Mouse (Mus musculus) liver, embryonic 15.5 days (tissue): ENCODE results near the gene Oas1g. TPM values are rescaled to one million over a fixed set of nuclear protein-coding genes. Genes with fewer than 3 reads are reported as not detected.
A peak's percentile ranks its signal among the peaks of the same experiment; 100 is the strongest.
"Not testable (repeated sequence)": the region's sequence is repeated elsewhere in the genome, so short reads cannot be mapped to it uniquely, and the experiment has no call there.

Experiments
- ATAC-seq: fragments of 200-750 bp; cut with Nextera tagmentation; 2 replicates; pipeline ENCODE4 v1.8.0; 2017; ENCODE audit warnings: moderate number of reproducible peaks, mild to moderate bottlenecking, moderate library complexity; ENCODE audit not compliant: insufficient read depth
- H3K27ac ChIP-seq: fragments of 300-500 bp; sonication (generic); replicated peaks from 2 replicates; pipeline ENCODE4 v1.5.1; 2015; ENCODE audit warnings: mild to moderate bottlenecking, inconsistent platforms
- H3K27me3 ChIP-seq: fragments of 300-500 bp; sonication (generic); 2 replicates; pipeline ENCODE4 v1.6.1; 2015; ENCODE audit warnings: mild to moderate bottlenecking, inconsistent platforms
- H3K36me3 ChIP-seq: fragments of 300-500 bp; sonication (generic); replicated peaks from 2 replicates; pipeline ENCODE4 v1.6.1; 2015; ENCODE audit warnings: moderate library complexity, mild to moderate bottlenecking, inconsistent platforms
- H3K4me1 ChIP-seq: fragments of 300-500 bp; sonication (generic); replicated peaks from 2 replicates; pipeline ENCODE4 v1.6.1; 2015; ENCODE audit warnings: inconsistent platforms
- H3K4me2 ChIP-seq: fragments of 300-500 bp; sonication (generic); 2 replicates; pipeline ENCODE4 v1.6.1; 2015; ENCODE audit warnings: moderate library complexity, mild to moderate bottlenecking, inconsistent platforms
- H3K4me3 ChIP-seq: fragments of 300-500 bp; sonication (generic); replicated peaks from 2 replicates; pipeline ENCODE4 v1.5.1; 2015; ENCODE audit warnings: mild to moderate bottlenecking, inconsistent platforms
- H3K9ac ChIP-seq: fragments of 300-500 bp; sonication (generic); 2 replicates; pipeline ENCODE4 v1.6.1; 2015; ENCODE audit warnings: moderate library complexity, mild to moderate bottlenecking, inconsistent platforms
- H3K9me3 ChIP-seq: fragments of 300-500 bp; sonication (generic); replicated peaks from 2 replicates; pipeline ENCODE4 v1.6.1; 2016; ENCODE audit warnings: inconsistent platforms
- WGBS: fragments of 180-500 bp; shearing (Covaris S2); methylation state at CpG from one replicate; pipeline ENCODE4 v1.1.7; 2015; ENCODE audit warnings: mixed read lengths; ENCODE audit not compliant: insufficient replicate concordance; 5-methylcytosine and 5-hydroxymethylcytosine counted together
- polyA plus RNA-seq: library from polyadenylated mRNA; unstranded; fragments of >200 nt; fragmentation: Nextera tagmentation; extraction: Ambion mirVana; gene quantifications from 2 replicates; pipeline ENCODE4 v1.2.1, GENCODE M21; 2015

The Oas1g gene
- polyA plus RNA-seq = 0.81 and 1.1 TPM in 2 replicates

DNA sequence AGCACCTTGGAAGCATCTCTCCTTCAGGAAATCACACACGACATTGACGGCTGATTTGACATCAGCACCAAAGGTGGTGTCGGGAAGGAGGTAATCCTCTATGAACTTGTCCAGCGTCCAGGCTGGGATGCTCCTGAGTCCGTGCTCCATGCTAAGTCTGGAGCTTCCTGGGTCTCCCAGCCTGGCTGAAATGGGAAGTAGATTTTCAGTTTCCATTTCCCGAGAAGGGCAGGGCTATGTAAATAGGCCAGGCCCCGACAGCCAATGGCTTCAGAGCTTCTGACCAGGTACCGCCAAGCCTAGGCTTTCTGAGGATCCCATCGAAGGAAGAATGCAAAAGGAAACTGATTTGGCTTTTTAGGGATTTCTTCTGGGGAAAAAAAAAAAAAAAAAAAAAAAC is at the start of gene Oas1g:
TSS of gene Oas1g (minus strand) at position 201 of the 400 bp plus-strand sequence.
- H3K4me1 ChIP-seq, H3K27me3 ChIP-seq, H3K9me3 ChIP-seq, H3K27ac ChIP-seq, H3K9ac ChIP-seq, H3K4me3 ChIP-seq, ATAC-seq, H3K4me2 ChIP-seq, H3K36me3 ChIP-seq: not testable (repeated sequence)
- WGBS = 10% methylated on average over 6 of the region's 9 CpGs

DNA sequence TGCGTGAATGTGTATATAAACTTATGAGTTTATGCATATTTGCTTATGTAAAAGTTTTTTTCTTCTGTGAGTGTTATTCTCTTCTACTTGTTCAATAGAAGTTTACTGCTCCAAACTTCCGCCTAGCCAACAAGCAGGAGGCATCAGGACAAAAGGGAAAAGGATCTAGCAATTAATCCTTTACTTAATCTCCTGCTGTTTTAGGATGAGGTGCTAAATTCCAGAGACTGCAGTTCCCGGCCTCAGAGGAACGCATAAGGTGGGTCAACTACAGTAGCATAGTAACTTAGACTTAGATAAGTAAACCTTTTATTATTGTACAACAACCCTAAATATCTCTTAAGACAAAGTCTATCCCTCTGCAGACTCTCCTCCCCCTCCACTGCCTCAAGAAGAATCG is 46.6 kb upstream of the Oas1g start:
- Histone ChIP-seq H3K36me3 (no peaks in the 10 kb centered on the region), H3K9me3 (no peaks in the 10 kb centered on the region), H3K27me3 (no peaks in the 10 kb centered on the region), H3K9ac (no peak overlapping the region), H3K27ac (no peak overlapping the region), H3K4me2 (no peak overlapping the region), H3K4me1 (no peaks in the 10 kb centered on the region), H3K4me3 (no peak overlapping the region)
- ATAC-seq = no peak
- 26% methylated on average over 5 of the region's 5 CpGs for WGBS

DNA sequence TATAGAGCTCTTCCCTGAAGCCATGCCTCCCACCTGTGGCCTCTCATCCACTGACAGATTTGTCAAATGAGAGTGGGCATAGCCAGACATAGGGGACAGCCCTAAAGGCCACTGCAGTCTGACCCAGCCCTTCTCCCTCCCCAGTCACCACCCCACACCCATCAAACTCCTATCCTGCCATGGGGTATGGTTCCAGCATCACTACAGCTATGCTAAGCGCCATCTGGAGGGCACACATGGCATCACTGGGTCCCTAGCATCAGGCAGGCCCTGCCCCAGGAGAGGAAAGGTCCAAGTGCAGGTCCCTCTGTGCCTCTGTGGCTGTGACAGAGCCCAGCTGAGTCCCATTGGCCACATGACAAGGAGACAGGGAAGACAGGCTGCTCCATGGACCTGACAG is 39.6 kb upstream of the Oas1g start:
- 5% methylated on average over 1 of the region's 1 CpGs for WGBS
- H3K36me3 ChIP-seq = no peaks in the 10 kb centered on the region
- H3K4me2 ChIP-seq = no peak overlapping the region
- no peak overlapping the region for H3K4me3 ChIP-seq
- no peak overlapping the region for H3K27ac ChIP-seq
- no peaks in the 10 kb centered on the region for H3K4me1 ChIP-seq
- no peaks in the 10 kb centered on the region for H3K9me3 ChIP-seq
- no peak overlapping the region for H3K9ac ChIP-seq
- H3K27me3 ChIP-seq = no peaks in the 10 kb centered on the region
- ATAC-seq = no peak

DNA sequence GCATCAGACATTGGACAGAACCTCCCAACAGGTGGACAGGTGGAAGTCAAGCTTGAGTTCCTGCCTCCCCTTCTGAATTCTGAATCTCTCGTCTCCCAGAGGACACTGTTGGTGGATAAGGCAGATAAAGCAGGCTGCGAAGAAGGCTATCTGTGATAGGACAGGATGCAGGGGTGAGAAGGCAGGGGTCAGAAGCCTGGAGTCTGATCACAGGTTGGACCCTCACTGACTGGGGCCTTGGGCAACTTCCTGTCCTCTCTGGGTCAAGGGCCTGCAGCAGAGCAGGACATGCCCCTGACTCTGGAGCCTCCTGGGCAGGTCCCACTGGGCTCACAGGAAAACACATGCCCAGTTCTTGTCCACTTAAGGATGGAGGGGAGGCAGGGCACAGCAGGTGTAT is 38.9 kb upstream of the Oas1g start:
- not testable (repeated sequence) for H3K27me3 ChIP-seq, ATAC-seq, H3K36me3 ChIP-seq, H3K4me3 ChIP-seq, H3K9me3 ChIP-seq, H3K27ac ChIP-seq, H3K9ac ChIP-seq, H3K4me1 ChIP-seq, H3K4me2 ChIP-seq
- 32% methylated on average over 2 of the region's 2 CpGs for WGBS

DNA sequence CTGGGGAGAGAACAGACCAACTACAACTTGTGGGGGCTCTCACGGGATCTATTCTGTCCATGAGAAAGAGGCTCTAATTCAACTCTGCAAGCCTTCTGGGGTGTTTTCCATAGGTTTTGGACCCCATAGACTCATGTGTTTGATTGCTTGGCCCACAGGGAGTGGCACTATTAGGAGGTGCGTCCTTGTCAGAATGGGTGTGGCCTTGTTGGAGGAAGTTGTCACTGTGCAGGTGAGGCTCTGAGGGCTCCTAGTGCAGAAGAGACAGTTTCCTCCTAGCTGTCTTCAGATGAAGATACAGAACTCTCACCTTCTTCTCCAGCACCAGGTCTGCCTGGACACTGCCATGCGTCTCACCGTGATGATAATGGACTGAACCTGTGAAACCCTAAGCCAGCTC is 37.1 kb upstream of the Oas1g start:
- H3K4me2 ChIP-seq, H3K36me3 ChIP-seq, H3K9me3 ChIP-seq, H3K27ac ChIP-seq, H3K27me3 ChIP-seq, ATAC-seq, H3K4me1 ChIP-seq, H3K9ac ChIP-seq, H3K4me3 ChIP-seq: not testable (repeated sequence)
- 69% methylated on average over 4 of the region's 4 CpGs for WGBS

DNA sequence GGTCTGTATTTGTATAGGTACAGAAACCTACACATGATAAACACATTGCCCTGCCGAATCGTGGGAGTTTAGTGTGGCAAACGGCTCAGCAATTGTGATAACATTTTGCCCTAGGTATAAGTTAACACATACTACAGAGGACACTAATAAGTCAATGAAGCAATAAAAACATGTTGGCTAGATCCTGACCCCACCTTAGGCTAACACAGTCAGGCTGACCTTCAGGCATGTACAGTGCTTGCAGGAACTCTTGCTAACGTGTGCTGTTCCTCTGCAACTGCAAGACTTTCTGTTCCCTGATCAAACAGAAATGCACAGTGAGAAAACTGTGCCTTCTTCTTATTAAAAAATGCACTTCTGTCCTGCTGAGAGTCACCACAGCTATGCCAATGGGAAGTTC is 36.6 kb upstream of the Oas1g start:
- Histone ChIP-seq H3K9me3 (no peaks in the 10 kb centered on the region), H3K9ac (no peak overlapping the region), H3K27ac (no peak overlapping the region), H3K4me2 (no peak overlapping the region), H3K4me1 (no peaks in the 10 kb centered on the region), H3K4me3 (no peak overlapping the region), H3K27me3 (no peaks in the 10 kb centered on the region), H3K36me3 (no peaks in the 10 kb centered on the region)
- 48% methylated on average over 4 of the region's 4 CpGs for WGBS
- ATAC-seq = no peak

DNA sequence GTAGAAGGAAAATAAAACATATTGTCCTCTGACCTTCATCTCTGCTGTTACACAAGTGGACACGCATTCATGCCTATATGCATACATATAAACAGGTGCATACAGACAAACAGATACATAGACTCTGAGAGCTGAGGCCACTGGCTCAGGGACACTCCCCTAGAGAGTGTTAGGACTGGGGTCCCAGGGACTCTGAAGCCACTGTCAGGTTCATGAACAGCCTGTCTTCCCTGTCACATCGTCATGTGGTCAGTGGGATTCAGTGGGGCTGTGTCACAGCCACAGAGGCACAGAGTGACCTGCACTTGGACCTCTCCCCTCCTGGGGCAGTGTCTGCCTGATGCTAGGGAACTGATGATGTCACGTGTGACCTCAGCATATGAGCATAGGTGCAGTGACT is 32.9 kb upstream of the Oas1g start:
- H3K4me1 ChIP-seq = no peaks in the 10 kb centered on the region
- no peak for ATAC-seq
- no peak overlapping the region for H3K9ac ChIP-seq
- H3K4me3 ChIP-seq = no peak overlapping the region
- H3K36me3 ChIP-seq = no peaks in the 10 kb centered on the region
- no peak overlapping the region for H3K4me2 ChIP-seq
- 42% methylated on average over 3 of the region's 3 CpGs for WGBS
- no peaks in the 10 kb centered on the region for H3K27me3 ChIP-seq
- no peaks in the 10 kb centered on the region for H3K9me3 ChIP-seq
- no peak overlapping the region for H3K27ac ChIP-seq

DNA sequence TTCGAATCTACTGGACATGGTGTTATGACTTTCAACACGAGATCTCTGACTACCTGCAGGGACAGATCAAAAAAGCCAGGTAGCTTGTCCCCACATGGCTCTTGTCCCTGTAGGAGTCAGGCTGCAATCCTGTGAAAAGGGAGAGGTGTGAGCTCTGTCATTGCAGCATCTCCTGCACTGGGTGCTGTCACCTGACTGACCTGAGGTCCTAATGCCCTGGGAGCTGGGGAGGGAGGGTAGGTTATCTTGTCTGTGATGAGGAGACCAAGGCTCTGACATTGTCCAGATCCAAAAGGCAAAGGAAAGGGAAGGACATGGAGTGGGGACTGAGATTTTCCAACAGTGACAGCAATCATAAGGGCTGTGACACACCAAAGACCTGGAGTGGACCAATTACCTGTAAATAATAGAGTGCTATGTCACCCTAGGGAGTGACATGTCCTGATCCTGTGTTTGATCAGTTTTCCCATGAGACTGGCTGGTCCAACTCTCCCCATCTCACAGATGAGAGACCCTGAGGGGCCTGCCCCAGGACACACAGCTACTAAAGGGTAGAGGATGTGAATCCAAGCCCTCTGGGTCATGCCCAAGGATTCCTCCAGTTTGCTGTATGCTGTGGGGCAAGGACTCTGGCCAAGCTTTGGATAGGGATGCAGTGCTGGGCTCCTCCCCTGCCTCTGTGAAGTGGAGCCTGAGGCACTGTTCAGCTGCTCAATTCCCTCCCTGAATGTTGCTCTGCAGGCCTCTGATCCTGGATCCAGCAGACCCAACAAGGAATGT is 31.9 kb upstream of the Oas1g start:
- WGBS = 43% methylated on average over 2 of the region's 2 CpGs
- not testable (repeated sequence) for H3K36me3 ChIP-seq, H3K4me1 ChIP-seq

DNA sequence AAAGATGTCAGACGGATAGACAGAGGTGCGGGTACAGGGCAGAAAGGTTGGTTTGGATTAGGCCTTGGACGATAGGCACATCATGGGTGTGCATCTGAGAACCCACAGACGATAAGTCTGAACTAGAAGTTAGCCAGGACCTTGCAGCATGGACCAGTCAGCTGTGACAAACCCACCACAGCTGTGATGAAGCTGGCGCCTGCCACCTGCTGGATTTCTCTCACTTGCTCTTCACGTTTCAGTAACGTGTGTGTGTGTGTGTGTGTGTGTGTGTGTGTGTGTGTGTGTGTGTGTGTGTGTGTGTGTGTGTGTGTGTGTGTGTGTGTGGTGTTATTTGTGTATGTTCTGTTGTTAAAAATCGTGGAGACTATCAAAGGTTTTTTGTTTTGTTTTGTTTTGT is 26.8 kb upstream of the Oas1g start, which contains the start of gene Oas1d:
TSS of gene Oas1d (plus strand) at position 333 of the 400 bp plus-strand sequence.
- not testable (repeated sequence) for ATAC-seq, H3K27ac ChIP-seq, H3K4me1 ChIP-seq, H3K9ac ChIP-seq, H3K9me3 ChIP-seq, H3K4me3 ChIP-seq, H3K27me3 ChIP-seq, H3K4me2 ChIP-seq, H3K36me3 ChIP-seq
- WGBS = 41% methylated on average over 8 of the region's 8 CpGs

More for the DNA sequence above, 31.9 kb upstream of the Oas1g start:
- H3K4me3 ChIP-seq, ATAC-seq, H3K27me3 ChIP-seq, H3K9ac ChIP-seq, H3K27ac ChIP-seq, H3K9me3 ChIP-seq, H3K4me2 ChIP-seq: not testable (repeated sequence)

DNA sequence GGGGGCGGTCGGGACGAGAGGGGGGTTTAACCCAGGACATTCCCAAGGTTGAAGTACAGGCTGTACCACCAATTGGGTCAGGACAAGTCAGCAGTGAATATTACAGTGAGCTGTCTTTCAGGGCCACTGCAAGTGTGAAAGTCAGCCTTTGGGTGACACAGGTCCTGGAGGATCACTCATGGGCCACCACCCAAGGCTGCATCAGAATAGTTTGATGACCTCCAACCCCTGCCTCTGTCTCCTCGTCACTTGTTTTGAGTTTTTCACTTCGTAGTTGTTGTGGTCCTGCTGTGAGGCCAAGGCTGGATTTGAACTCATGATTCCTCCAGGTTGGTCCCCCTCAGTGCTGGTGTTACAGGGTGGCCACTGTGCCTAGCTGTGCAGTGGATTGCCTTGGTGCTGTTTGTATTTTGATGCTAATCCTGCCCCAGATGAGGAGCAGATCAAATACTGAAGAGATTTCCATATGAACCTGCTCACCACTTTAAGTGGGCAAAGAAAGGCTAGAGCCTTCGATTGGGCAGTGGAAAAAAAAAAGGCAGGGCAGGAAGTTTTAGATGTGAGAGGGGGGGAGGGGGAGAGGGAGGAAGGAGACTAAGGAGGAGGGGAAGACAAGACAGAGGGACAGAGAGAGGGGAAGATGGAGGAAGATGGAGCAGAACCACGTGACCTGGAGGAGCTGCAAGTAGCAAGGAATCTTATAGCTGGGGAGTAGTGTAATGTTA is 20.9 kb upstream of the Oas1g start:
- Histone ChIP-seq H3K9ac (no peak overlapping the region), H3K36me3 (no peaks in the 10 kb centered on the region), H3K9me3 (no peaks in the 10 kb centered on the region), H3K4me2 (no peak overlapping the region), H3K4me3 (no peak overlapping the region), H3K4me1 (no peaks in the 10 kb centered on the region), H3K27ac (no peak overlapping the region), H3K27me3 (no peaks in the 10 kb centered on the region)
- no peak for ATAC-seq
- 36% methylated on average over 7 of the region's 7 CpGs for WGBS

DNA sequence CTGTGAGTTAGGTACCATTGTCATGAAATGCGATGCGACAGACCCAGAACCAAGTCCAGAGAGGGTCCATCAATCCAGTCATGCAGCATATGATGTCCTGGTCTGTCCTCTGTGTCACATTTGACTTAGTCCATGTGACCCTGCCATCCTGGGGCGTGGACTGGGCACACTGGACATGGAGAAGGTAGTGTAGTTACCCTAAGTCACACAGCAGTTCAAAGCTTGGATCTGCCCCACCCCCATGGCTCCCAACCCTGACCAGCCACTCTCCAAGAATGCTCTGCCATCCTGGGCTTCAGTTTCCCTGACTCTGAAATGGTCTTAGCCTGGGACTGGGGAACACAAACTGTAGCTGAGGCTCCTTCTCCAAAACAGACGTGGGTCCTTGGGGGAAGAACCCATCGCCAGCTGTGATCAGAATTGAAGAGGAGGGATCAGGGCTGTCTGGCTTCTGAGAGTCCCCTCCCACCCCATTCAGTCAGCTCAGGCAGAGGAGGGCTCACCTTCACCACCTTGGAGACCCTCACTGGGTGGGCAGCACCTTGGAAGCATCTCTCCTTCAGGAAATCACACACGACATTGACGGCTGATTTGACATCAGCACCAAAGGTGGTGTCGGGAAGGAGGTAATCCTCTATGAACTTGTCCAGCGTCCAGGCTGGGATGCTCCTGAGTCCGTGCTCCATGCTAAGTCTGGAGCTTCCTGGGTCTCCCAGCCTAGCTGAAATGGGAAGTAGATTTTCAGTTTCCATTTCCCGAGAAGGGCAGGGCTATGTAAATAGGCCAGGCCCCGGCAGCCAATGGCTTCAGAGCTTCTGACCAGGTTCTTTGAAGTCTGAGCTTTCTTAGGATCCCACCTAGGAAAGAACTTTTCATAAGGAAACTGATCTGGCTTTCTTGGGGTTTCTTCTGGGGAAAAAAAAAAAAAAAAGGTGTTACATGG is 19.6 kb upstream of the Oas1g start, which contains the start of gene Oas1a:
TSS of gene Oas1a (minus strand) at position 731 of the 943 bp plus-strand sequence.
- H3K27ac ChIP-seq, H3K27me3 ChIP-seq, H3K4me1 ChIP-seq, H3K36me3 ChIP-seq, H3K9me3 ChIP-seq, H3K9ac ChIP-seq, ATAC-seq: not testable (repeated sequence)
- 27% methylated on average over 10 of the region's 12 CpGs for WGBS
- Histone ChIP-seq H3K4me3 (peak within 1 kb of the TSS; percentile 17; the same call in 1 of the 2 replicates), H3K4me2 (peak within 1 kb of the TSS; percentile 27)
